Mouse (Mus musculus): ENCODE measurements around the gene Ascl5.

The Ascl5 gene

DNA sequence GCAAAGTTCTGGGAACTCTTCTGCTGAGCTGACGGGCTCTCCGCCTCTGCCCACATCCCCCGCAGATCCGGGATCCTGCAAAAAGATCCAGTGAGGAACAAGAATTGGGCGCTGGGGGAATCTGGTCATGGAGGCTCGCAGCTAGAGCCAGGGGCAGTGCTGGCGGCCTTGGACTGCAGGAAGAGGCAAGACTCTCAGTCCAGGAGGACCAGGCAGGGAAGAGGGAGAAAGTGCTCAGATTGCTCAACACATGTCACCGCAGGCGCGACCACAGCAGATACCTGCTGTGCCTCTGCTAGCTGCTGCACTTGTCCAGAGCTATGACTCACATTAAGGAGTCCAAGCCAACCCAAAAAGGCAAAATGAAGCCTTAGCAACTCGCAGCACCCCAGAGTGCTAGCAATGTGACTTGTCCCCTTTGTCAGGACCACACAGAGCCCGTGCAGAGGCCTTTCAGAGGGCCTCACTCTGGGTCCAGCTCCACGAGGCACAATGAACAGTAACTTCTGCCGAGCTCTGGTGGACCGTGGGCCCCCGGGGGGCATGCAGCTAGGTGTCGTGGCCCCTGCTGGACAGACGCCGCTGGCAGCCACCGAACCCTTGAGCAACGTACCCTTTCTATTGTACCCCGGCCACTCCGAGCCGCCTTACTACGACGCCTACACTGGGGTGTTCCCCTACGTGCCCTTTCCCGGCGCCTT is at the start of gene Ascl5:
TSS of gene Ascl5 (plus strand) at position 493 of the 701 bp plus-strand sequence.
- DNase-seq = no peak

DNA sequence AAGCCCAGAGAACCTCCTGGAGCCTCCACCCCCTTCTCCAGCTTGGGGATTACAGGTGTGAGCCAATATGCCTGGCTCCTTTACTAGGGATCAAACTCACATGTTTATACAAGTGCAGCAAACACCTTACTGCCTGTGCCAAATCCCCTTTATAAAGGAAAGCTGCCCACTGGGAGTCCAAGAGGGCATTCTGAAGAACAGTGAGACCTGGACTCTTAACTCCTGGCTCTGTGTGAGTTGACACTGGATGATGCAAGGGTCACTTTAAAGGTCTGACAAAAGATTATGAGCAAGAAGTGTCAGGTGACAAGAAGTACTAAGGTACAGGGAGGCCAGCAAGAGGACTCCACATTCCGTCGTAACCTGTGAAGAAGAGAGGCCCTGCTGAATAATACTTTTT is 49.2 kb upstream of the Ascl5 start:
- no peak for DNase-seq

DNA sequence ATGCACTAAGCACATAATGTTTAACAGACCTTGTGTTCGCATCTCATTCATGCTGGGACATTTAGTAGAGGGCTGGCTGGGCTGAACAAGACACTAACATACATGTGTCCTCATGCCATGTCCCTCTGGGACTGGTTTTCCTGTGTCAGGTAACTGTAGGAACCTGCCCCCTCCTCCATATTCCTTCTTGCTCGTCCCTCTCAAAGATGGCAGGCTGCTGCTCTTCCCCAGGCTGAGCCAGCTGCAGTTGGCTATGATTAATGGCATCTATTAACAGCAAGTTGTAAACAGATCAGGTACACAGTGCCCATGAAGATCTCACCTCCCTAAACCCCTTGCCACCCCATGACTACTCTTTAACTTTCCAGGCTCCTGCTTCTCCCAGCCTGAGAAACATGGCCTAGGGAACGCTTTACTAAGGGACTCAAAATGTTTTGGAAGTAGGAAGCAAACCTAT is 44.3 kb upstream of the Ascl5 start, which contains the start of gene Igfn1:
TSS of gene Igfn1 (minus strand) at position 51 of the 457 bp plus-strand sequence.
- DNase-seq = no peak

DNA sequence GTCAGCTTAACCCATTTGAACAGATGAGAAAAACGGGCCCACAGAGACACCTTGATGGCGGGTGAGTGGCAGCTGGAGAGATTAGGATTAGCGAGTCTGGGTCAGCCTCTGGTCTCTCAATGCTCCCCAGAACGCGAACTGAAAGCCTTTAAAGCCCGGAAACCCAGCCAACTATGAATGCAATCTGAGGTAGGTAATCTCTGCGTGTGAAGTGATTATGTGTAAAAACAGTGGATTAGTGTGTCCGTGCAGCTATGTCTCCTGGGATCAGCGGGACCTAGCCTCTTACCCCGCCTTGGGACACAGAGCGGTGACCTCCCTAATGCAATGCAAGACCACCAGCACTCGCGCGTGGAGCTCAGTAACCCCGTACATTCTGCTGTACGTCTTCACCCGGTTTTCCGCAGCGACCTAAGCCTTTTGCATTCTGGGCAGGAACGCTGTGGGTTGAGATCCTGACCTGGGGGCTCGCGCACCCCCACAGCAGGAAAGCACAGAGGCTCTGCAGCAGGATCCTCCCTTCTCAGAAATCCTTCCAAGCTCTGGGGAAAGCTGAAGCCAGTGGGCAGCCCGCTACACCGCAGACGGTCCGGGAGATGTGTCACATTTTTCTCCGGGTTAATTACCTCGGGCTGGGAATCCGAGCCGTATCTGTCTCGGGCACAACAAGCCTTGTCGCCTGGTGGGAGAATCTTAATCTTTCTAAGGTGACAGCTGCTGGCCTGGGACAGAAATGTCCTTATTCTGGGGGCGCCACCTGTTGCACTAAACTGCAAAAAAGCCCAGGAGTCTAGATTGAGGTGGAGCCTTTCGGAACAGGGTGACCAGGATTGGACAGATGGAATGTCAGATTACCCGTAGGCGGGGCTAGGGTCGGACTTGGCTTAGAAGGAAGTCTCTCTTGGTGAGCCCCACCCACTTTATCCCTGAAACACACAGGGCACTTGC is 43.1 kb upstream of the Ascl5 start, which contains the start of gene Tmem9:
TSS of gene Tmem9 (plus strand) at position 940 of the 948 bp plus-strand sequence.
- DNase-seq = peak; percentile 26 to 35

DNA sequence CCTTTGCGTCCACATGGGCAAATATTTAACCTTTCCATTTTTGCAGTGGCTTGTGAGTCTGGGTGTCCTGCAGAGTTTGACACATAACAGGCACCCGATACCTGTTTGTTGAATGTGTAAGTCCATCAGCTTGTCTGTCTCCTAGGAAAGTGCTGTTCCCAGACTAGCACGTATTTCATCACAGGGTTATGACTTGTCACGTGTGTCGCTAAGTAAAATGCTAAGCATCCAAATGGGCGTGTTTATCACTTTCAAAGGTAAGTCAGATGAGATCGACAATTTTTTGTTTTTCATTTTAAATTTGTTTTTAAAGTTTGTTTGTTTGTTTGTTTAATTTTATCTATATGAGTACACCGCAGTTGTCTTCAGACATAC is 42.5 kb upstream of the Ascl5 start:
- DNase-seq = no peak

DNA sequence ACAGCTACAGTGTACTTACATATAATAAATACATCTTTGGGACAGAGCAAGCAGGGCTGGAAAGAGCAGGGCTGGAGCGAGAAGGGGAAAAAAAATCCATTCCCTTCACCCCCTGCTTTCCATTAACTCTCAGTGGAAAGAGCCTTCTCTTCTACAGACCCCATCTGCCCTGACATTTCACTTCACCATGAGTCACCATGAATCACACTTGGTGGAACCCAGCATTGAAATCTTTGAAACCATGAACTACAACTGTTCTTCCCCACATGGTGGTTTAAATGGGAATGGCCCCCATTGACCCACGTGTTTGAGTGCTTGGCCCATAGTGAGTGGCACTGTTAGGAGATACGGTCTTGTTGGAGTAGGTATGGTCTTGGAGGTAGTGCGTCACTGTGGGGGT is 40.4 kb upstream of the Ascl5 start:
- DNase-seq = no peak

DNA sequence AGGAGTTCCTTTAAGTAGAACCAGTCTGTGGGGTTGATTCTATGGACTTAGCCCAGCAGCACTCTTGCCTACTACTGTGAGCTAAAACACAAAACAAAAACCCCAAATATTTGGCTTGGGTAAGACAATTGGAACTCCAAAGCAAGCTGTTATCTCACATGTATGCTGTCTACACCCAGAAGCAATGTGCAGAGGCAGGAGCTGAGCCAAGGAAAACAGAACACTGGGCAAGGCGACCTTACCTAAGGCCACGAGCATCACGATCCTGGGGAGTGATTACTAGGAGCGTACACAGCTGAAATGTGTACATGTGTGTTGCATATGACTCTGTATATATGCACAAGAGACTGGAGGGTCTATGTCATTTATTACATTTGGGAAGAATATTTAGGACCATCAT is 37.1 kb upstream of the Ascl5 start:
- no peak for DNase-seq

DNA sequence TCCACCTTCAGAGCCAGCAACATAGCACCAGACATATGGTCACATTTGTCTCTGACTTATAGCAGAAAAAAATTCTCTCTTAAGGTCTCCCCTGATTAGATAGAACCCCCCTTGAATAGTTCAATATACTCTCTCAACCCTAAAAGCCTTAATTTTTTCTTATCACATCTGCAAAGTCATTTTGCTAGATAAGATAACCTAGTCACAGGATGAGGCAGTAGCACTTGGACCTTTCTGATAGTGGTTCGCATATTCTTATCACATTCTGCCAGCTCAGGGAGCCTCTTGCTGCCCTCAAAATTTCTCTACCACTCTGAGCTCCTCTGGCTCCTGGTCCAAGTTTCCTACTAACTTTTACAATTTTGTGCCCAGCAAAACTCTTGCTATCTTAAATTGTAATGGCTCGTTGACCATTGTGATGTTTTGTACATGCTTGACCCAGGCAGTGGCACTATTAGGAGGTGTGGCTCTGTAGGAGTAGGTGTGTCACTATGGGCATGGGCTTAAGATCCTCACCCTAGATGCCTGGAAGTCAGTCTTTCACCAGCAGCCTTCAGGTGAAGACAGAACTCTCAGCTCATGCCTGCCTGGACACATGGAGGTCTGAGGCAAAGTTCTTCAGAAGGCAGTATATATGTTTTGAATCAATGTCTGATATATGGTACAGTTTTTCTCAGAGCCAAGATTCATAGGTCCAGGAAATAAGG is 35.7 kb upstream of the Ascl5 start:
- no peak for DNase-seq

DNA sequence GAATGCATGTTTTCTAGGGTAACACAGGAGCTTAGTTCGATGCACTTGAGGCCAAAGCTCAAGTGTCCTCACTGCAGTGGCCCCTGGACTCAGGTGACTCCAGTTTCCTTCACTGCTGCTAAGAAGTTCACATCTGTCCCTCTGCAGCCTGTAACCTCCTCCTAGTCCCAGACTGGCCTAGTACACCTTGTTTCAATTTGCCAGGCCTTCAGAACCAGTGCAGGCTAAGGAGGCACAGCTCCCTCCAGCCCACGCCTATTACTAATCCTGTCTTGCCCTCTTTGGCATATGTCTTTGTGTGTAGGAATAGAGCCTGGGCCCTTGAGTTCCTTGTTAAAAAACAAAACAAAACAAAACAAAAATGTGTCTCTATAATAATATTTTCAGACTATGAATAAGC is 33.3 kb upstream of the Ascl5 start:
- DNase-seq = peak; percentile 23 to 31

DNA sequence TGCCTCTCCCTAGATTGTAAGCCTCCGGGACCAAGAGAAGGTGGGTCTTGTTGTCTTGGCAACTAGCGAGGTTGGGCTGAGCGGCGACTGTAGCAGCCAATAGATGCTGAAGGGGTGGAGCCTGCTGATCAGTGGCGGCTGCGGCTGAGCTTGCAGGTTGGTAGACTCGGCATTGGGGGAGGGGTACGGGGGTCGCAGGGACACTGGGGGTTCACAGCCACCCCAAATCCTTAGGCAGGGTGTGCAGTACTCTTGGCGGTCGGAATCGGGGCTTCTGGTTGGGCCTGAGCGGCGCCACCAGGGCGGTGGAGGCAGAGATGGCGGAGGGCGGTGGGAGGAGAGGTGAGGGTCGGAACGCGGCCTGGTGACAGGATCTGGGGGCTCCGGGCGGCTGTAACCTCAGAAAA is 32.7 kb upstream of the Ascl5 start:
- DNase-seq = peak; percentile 93 to 97

DNA sequence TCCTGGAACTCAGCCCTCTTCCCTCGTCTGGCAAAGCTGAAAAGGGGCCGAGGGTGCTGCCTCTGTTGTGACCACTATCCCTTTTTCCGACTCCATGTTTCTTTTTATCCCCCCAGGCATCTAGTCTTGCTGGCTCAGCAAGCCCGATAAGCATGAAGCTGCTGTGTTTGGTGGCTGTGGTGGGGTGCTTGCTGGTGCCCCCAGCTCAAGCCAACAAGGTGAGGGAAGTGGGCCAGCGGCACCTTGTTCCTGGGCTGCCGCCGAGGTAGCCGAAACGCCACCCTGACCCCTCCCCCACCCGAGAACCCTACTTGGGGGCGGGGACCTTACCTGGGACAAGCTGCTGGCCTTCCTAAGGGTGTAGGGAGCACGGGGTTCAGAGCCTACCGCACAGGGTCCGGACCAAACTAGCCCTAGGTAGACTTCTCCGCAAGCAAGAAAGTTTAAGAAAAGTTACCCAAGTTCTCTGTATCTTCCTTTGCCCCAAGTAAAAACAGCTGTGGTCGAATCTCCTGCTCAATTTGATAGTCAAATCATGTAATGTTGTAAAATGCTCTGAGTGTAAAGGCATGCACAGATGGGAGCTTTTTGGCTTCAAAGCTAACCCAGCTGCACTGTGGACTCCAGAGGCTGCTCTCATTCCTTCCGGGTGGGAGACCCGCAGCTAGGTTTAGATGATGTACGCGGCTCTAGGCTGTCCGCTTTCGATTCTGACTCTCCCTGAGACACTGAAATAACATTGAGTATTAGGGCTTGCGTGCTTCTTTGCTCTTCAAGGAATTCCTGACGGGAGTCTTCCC is 32.0 kb upstream of the Ascl5 start:
- peak; percentile 53 to 56 for DNase-seq

DNA sequence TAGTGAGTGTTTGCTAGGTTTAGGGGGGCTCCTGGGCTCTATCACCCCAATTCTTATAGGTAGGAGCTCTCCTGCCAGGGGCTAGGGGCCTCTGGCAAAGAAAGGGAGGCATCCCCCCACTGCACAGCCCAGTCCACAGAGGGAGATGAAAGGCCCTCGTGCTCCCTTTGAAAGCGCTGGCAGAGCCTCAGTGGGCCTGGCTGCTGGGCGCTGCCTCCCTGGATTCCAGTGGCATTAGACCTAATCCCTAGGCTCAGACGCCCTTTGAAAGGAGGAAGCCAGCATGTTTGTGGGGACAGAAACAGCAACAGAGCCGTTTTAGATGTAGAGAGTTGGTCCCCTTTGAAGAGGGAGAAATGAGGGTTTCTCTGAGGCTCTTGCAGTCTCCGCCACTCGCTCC is 20.4 kb upstream of the Ascl5 start:
- DNase-seq = no peak

DNA sequence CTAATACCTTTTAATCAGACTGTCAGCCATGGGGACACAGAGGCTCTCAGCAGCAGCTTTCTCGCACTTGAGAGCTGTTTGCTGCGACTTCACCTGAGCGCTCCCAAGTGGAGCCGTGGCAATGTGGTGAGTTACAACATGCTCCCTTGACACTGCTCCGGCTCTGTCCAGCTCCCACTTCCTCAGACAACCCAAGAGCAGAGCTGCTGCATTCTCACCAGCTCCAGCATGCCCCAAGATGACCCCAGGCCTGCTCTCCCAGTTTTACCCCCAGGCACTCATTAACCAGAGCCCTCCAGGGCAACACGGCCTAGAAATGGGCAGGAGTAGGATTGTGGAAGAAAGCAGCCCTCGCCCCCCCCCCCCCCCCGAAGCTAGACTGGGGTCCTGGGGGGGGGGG is 18.9 kb upstream of the Ascl5 start:
- no peak for DNase-seq

DNA sequence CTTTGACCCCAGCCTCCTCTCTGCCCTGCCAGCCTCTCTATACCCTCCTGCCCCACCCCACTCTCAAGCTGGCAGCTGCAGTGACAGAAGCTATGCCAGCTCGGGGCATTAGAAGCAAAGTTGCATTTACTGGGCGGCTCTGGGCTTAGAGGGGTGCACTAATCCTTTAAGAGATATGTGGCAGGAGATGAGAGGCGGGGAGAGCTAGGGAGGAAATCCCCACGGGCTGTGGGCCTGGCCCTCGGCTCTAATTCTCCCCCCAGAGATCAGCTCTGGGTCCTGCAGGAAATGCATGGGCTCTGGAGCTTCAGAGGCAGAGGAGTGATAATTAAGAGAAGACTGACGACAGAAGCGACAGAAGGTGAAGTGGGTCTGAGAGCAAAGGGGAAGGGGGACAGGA is 17.6 kb upstream of the Ascl5 start:
- no peak for DNase-seq

DNA sequence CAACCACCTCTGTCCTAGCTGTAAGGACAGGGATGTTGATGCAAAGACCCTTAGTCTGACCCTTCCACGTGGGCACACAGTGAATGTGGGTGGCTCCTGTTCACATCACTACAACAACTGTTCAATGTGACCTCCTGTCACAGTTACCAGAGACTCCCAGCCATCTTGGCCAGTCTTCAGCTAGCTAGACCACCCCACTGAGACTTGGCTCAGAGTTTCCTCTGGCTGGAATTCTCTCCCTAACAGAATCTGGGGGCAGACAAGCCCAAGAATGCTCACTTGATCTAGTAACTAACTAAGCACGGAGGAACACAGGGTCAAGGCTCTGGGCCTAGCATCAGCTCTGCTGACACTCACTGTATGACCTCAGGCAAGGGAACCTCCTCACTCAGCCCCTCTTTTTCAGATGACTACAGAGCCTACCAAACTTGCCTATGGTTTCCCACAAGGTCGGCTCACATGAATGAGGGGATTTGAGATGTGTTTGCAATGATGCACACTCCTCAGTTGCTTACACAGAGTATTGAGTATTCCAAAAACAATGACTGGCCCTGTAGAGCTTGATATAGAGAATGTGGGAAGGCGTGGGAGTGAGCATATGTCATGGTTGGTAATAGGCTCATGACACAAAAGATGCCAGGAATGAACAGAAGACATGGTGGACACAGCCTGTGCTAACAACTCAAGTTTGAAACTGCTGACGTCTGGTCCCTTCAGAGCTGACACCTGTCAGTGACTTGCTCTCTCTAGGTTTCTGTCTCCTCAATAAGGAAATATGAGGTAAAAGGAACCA is 11.7 kb upstream of the Ascl5 start:
- DNase-seq = no peak

DNA sequence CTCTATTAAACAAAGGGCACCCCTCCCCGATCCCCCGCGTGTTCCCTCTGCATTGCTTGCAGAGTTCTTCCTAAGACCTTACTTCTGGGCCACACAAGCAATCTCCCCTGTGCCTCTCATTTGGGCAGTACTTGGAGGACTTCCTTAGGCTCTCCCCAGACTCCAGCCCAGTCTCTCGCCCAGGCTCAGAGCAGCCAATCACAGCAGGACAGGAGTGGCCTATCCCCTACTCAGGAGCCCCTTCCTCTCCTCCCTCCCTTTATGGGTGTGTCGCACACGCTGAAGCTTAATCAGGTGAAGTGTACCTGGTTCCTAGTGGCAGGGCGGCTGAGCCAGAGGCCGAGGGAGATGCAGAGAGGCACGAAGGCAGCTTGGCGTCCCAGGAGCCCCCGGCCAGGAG is 10.2 kb upstream of the Ascl5 start:
- no peak for DNase-seq

DNA sequence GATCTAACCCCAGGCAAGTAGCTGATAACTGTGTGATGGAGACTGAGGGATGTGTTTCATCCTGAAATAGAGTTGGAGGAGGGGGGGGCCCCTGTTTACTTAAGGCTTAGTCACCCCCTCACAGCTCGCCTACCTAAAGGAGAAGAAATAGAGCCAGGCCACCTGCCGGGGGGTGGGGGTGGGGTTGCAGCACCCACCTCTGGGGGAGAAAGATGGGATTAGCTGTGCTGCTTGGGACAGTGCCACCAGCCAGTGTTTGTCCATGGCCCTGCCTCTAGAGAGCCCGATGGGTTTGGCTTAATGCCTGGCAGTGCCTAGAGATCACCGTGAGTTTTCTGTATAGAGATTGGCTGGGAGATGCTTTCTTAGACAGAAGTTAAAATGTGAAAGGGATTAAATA is 9.7 kb upstream of the Ascl5 start:
- DNase-seq = no peak

DNA sequence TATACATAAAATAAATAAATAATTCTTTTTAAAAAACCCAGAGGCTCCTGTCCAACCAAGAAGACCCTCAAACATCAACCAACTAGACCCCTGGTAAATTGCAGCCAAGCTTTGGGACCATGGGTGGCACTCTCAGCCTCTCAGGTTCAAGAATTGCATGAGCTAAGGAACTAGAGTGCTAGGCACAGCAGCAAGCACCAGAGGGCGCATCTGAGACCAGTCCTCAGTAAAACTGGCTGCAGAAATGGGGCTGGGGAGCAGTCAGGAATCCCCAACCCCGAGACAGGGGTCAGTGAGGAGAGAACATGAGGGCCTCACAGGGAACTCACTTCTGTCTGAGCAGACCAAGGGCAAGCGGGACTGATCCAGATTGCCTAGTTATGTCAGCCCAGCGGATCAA is 4.8 kb upstream of the Ascl5 start:
- peak; percentile 61 to 64 for DNase-seq

DNA sequence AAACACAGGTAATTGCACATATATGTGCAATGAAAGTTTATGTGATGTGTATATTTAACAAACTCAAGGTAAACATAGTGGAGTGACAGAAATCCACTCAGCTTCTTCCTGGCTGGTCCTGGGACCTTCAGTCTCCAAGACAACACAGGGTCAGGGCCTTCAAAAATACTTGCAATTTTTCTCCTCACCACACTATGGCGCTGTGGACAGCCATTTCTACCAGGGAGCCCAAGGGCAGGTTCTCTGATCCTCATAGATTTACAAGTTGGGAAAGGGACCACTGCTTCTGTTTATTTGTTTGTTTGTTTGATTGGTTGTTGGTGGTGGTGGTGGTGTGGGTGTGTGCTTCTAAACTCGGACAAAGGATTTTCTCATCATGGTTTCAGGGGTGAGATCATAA is 3.2 kb upstream of the Ascl5 start:
- peak; percentile 41 to 46 for DNase-seq

DNA sequence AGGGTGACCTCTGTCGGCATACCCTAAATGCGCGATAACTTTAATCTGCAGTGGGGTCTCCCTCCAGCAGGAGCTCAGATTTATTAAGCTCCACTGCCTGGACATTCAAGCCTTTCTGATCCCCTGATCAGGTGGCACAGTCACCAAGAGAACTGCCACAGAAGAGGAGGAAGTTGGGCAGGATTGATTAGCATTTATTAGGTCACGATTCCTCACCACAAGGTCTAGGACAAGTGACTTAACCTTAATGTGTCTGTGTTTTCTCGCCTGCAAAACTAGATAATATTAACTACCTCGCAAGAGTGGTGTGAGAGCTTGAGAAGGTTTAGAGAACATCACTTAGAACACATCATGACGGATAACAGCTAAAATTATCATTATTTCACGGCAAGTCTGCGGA is 2.7 kb upstream of the Ascl5 start:
- DNase-seq = no peak

DNA sequence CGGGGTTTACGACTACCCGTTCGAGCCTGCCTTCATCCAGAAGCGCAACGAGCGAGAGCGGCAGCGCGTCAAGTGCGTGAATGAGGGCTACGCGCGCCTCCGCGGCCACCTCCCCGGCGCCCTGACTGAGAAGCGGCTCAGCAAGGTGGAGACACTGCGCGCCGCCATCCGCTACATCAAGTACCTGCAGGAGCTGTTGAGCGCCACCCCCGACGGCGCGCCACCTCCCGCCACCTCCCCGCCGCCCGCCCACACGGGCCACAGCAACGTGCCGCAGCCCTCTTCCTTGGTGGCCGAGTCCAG is 360 bp downstream of the Ascl5 start:
- DNase-seq = peak in 1 of 2 experiments; percentile 30

DNA sequence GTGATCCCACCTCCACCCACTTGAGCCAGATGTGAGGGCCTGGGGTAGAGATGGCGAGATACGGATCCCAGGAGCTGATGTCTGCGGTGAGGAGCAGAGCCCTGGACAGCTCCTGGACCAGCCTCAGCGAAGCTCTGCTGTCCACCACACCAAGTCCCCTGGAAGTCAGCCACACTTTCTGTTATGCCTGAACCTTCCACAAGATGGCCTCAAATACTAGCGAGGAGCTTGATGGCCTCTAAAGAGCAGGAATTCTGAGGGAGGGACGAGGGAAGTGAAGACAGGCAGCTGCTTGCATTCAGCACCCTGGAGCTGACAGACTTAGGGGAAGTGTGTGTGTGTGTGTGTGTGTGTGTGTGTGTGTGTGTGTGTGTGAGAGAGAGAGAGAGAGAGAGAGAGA is 861 bp downstream of the Ascl5 start:
- peak; percentile 75 to 84 for DNase-seq

All from cerebellum, adult 18-20 months (tissue).